Mouse (Mus musculus): ENCODE data around the gene Cipc.

Cipc gene

DNA sequence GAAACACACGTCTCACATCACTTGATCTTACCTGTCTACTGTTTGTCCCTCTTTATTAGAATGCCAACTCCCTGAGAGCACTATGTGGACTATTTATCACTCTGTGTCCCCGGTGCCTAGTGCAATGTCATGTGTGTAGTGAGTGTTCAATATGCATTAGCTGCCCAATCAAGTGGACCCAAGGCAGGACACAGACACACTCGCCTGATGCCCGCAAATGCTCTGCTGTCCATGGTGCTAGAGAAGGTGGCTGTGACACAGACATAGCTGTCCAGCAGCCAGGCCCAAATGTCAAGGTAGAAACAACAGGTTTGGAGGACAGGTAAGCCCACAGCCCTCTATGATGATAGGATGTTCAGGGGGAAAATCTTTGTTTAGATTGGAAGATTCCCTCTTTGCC, 47.3 kb downstream of the Cipc start:
- no peak for DNase-seq

- DNase-seq = no peak
These were observed 47.9 kb downstream of the Cipc start for GRCm38 (mm10) chr12:86994776-86995175.

GRCm38 (mm10) chr12:86995931-86996330, 49.1 kb downstream of the Cipc start:
- no peak for DNase-seq

DNA sequence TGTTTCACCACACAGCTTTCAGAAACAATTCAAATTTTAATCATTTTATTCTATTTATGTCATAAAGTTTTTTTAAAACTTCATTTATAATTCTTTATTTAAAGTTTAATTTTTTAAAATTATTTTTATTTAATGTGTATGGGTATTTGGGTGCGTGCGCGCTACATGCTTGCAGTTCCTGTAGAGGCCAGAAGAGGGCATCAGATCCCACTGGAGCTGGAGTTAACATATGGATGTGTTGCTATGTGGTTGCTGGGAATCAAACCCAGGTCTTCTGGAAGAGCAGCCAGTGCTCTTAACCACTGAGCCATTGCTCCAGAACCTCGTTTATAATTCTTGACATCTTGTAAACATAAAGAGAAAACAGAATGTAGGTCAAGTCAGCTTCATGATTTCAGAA, 51.9 kb downstream of the Cipc start:
- DNase-seq = no peak

DNA sequence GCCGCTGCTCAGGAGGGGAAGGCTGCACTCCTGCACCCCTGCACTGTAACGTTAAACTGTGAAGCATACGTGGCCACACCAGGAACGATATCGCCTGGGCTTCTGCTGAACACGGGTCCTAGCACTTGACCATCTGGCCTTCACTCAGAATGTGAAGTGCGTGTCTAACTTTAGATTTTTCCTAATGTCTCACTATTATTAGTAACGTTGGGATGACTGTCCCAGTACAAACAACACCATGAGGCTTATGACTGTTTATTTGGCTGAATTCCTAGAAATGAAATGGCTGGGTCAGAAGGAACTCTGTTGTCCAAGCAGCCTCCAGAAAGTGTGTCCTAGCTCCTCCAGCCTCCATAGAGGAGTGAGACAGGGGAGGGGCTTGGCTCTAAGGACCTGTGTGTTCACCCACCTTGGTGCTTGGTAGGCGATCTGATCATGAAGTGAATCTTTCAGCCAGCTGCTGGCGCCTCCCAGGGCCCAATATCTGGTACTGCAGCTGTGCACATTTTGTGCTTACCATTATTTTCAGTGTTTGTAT, 52.5 kb downstream of the Cipc start:
- no peak for DNase-seq

- DNase-seq = no peak
These were observed 53.5 kb downstream of the Cipc start for GRCm38 (mm10) chr12:87000151-87000839.

DNA sequence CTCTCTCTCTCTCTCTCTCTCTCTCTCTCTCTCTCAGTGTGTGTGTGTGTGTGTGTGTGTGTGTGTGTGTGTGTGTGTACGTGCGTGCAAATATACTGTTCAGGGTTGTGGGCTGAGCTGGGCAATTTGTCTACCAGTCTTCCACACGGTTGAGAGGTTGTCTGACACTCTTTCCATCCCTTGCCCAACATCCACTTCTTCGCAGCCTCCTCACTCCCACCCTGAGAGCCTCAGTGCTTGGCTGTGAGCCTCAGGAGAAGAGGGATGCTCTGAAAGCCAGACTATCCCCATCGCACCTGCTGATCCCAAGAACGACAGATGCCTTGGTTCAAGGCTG, 54.0 kb downstream of the Cipc start:
- DNase-seq = no peak

GRCm38 (mm10) chr12:87002209-87002608, 55.4 kb downstream of the Cipc start:
- DNase-seq = no peak

GRCm38 (mm10) chr12:87002815-87003214, 56.0 kb downstream of the Cipc start:
- DNase-seq = no peak

DNA sequence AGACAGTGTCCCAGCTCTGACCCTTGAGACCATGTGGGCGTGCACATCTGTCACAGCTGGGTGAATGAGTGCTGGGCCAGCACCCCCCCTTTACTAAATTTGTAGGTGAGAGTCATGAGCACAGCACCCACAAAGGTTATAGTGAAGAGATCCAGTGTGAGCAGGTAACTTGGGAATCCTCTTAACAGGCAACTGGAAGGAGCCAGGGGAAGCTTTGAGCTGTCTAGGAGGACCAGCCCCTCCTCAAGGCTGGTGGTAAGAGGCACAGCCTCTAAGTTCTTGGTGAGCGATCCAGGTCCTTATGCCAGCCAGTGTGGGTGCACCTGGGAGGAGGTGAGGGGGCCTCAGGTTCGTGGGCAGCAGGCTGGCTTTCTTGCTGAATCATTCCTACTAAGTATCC, 56.8 kb downstream of the Cipc start:
- DNase-seq = no peak

- no peak for DNase-seq
These were observed 57.8 kb downstream of the Cipc start for GRCm38 (mm10) chr12:87004596-87004995.

Measured in cerebellum, adult 11 months (tissue).